Mouse (Mus musculus): ENCODE measurements at regions not wholly inside any gene's neighbourhood (a gene's known extent, or its start where the extent isn't known, plus 50 kb on each side); places are given as distances from the start of the nearest gene placed in this dataset.

GRCm38 (mm10) chr5:106320039-106320438 is 137.9 kb downstream of the Barhl2 start:
- no peak for DNase-seq

GRCm38 (mm10) chr5:106318246-106318645 is 139.7 kb downstream of the Barhl2 start:
- no peak for DNase-seq

- DNase-seq, result no peak
These were observed 144.1 kb downstream of the Barhl2 start for GRCm38 (mm10) chr5:106313874-106314273.

GRCm38 (mm10) chr5:106301372-106301771 is 156.6 kb downstream of the Barhl2 start:
- DNase-seq, result no peak

GRCm38 (mm10) chr5:106296721-106297120 is 161.2 kb downstream of the Barhl2 start:
- DNase-seq, result no peak

- no peak for DNase-seq
These were observed 162.0 kb downstream of the Barhl2 start for GRCm38 (mm10) chr5:106295993-106296392.

GRCm38 (mm10) chr5:106295538-106295937 is 162.4 kb downstream of the Barhl2 start:
- no peak for DNase-seq

- DNase-seq, result peak in 1 of 2 experiments; percentile 1
These were observed 165.4 kb downstream of the Barhl2 start for GRCm38 (mm10) chr5:106292387-106293229.

GRCm38 (mm10) chr5:106285152-106285551 is 172.8 kb downstream of the Barhl2 start:
- DNase-seq, result no peak

- DNase-seq, result no peak
These were observed 173.2 kb downstream of the Barhl2 start for GRCm38 (mm10) chr5:106284731-106285130.

GRCm38 (mm10) chr5:106282646-106283045 is 175.3 kb downstream of the Barhl2 start:
- no peak for DNase-seq

GRCm38 (mm10) chr5:106277786-106278185 is 180.2 kb downstream of the Barhl2 start:
- no peak for DNase-seq

GRCm38 (mm10) chr5:106277231-106277630 is 180.7 kb downstream of the Barhl2 start:
- DNase-seq, result no peak

GRCm38 (mm10) chr5:106276186-106276585 is 181.8 kb downstream of the Barhl2 start:
- no peak for DNase-seq

- DNase-seq, result peak in 1 of 2 experiments; percentile 1
These were observed 183.3 kb downstream of the Barhl2 start for GRCm38 (mm10) chr5:106274617-106275016.

- no peak for DNase-seq
These were observed 193.4 kb downstream of the Barhl2 start for GRCm38 (mm10) chr5:106264536-106264935.

- no peak for DNase-seq
These were observed 200.8 kb downstream of the Barhl2 start for GRCm38 (mm10) chr5:106257179-106257578.

- DNase-seq, result no peak
These were observed 228.8 kb downstream of the Barhl2 start for GRCm38 (mm10) chr5:106229154-106229553.

GRCm38 (mm10) chr5:106224141-106224540 is 233.8 kb downstream of the Barhl2 start:
- no peak for DNase-seq

GRCm38 (mm10) chr5:106209543-106209942 is 248.4 kb downstream of the Barhl2 start:
- no peak for DNase-seq

GRCm38 (mm10) chr5:106207706-106208105 is 250.3 kb downstream of the Barhl2 start:
- DNase-seq, result no peak

- DNase-seq, result no peak
These were observed 252.2 kb downstream of the Barhl2 start for GRCm38 (mm10) chr5:106205724-106206123.

- DNase-seq, result no peak
These were observed 257.3 kb downstream of the Barhl2 start for GRCm38 (mm10) chr5:106200631-106201030.

- DNase-seq, result no peak
These were observed 258.9 kb downstream of the Barhl2 start for GRCm38 (mm10) chr5:106199061-106199460.
